Mouse (Mus musculus): ENCODE results near the gene Gpx5. TPM values are rescaled to one million over a fixed set of nuclear protein-coding genes. Genes with fewer than 3 reads are reported as not detected.

The Gpx5 gene
- polyA plus RNA-seq (2012; rRNA removed; ENCODE audit: low replicate concordance) = not detected in 2 replicates

DNA sequence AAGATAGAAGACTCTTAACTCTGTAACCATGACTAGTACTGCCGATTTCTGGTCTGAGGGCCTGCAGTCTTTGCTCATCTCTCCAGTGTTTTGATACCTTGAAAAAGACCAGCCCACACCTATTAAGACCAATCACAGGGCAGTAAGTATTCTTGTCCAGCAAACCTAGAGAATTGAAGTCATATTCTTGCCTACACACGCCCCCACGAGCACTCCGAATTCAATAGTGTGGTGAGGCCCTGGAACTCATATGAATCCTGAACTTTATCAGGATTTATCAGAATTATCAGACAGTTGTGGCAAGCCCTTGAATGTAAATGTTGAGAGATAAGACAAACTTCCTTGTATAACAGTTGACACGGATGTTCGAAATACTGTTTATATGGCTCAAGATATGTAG lies at the start of gene Gpx5:
Gene Gpx5 (minus strand): TSS at position 101 of the 400 bp plus-strand sequence.

DNA sequence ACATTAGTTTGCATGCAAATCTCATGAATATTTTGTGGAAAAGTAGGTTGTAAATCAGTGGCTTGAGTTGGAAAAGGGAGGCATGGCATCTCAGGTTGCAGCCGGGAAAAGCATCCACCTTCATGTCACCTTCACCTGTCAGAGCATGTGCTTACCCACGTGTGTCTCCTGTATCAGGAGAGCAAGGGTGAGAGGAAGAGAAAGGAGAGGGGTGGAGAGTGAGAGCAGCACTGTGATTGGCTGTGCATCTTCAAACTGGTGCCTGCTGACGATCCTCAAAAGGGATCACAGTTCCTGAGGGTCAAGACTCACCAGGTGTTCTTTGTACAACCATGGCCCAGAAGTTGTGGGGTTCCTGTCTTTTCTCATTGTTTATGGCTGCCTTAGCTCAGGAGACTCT lies 19.4 kb upstream of the Gpx5 start, which contains the start of gene Gpx6:
Gene Gpx6 (plus strand): TSS at position 200 of the 400 bp plus-strand sequence.

Other genes with a start within 250 kb of the Gpx5 start
- not detected in 2 replicates for gene Olfr1370, start 217.8 kb downstream of the Gpx5 start, polyA plus RNA-seq (2012; rRNA removed; ENCODE audit: low replicate concordance)
- not detected in 2 replicates for gene Olfr1369-ps1, start 181.2 kb downstream of the Gpx5 start, polyA plus RNA-seq (2012; rRNA removed; ENCODE audit: low replicate concordance)
- not detected in 2 replicates for gene Olfr263, start 163.1 kb downstream of the Gpx5 start, polyA plus RNA-seq (2012; rRNA removed; ENCODE audit: low replicate concordance)
- not detected in 2 replicates for gene Olfr1368, start 146.9 kb downstream of the Gpx5 start, polyA plus RNA-seq (2012; rRNA removed; ENCODE audit: low replicate concordance)
- 66.9 and 77.8 TPM in 2 replicates for gene Trim27, start 113.3 kb downstream of the Gpx5 start, polyA plus RNA-seq (2012; rRNA removed; ENCODE audit: low replicate concordance)
- not detected in 2 replicates for gene Gpx6, start 19.4 kb upstream of the Gpx5 start, polyA plus RNA-seq (2012; rRNA removed; ENCODE audit: low replicate concordance)
- gene Olfr1367, start 54.2 kb upstream of the Gpx5 start, polyA plus RNA-seq (2012; rRNA removed; ENCODE audit: low replicate concordance) = not detected in 2 replicates
- 0.07 and 0.13 TPM in 2 replicates for gene Zscan12, start 70.1 kb upstream of the Gpx5 start, polyA plus RNA-seq (2012; rRNA removed; ENCODE audit: low replicate concordance)
- 6.1 and 9.7 TPM in 2 replicates for gene Zkscan3, start 110.0 kb upstream of the Gpx5 start, polyA plus RNA-seq (2012; rRNA removed; ENCODE audit: low replicate concordance)
- gene Pgbd1, start 148.3 kb upstream of the Gpx5 start, polyA plus RNA-seq (2012; rRNA removed; ENCODE audit: low replicate concordance) = 0.07 and 0.13 TPM in 2 replicates
- 1.2 and 2.0 TPM in 2 replicates for gene Zscan26, start 161.0 kb upstream of the Gpx5 start, polyA plus RNA-seq (2012; rRNA removed; ENCODE audit: low replicate concordance)
- gene Nkapl, start 175.8 kb upstream of the Gpx5 start, polyA plus RNA-seq (2012; rRNA removed; ENCODE audit: low replicate concordance) = 0.28 TPM in 1 of 2 replicates, not detected in the other
- 0.07 and 0.11 TPM in 2 replicates for gene Zkscan4, start 186.2 kb upstream of the Gpx5 start, polyA plus RNA-seq (2012; rRNA removed; ENCODE audit: low replicate concordance)
- gene Gm10065, start 186.7 kb upstream of the Gpx5 start, polyA plus RNA-seq (2012; rRNA removed; ENCODE audit: low replicate concordance) = not detected in 2 replicates
- gene AK157302, start 202.5 kb upstream of the Gpx5 start, polyA plus RNA-seq (2012; rRNA removed; ENCODE audit: low replicate concordance) = not detected in 2 replicates
- 34.6 and 52.3 TPM in 2 replicates for gene Gm11273, start 208.7 kb upstream of the Gpx5 start, polyA plus RNA-seq (2012; rRNA removed; ENCODE audit: low replicate concordance)
- gene Zkscan8, start 238.4 kb upstream of the Gpx5 start, polyA plus RNA-seq (2012; rRNA removed; ENCODE audit: low replicate concordance) = 0.26 and 0.42 TPM in 2 replicates